Mouse (Mus musculus) lung, postnatal 0 days (tissue): ENCODE measurements at regions not wholly inside any gene's neighbourhood (a gene's known extent, or its start where the extent isn't known, plus 50 kb on each side); places are given as distances from the start of the nearest gene placed in this dataset.

Experiments used
- CTCF ChIP-seq: IDR thresholded peaks from 2 replicates; pipeline ENCODE4 v1.5.1; 2016; ENCODE audit warnings: antibody characterized with exemption, mild to moderate bottlenecking
- EP300 ChIP-seq: IDR thresholded peaks from 2 replicates; pipeline ENCODE4 v1.6.1; 2016; ENCODE audit warnings: antibody characterized with exemption, mild to moderate bottlenecking, control low read depth

DNA sequence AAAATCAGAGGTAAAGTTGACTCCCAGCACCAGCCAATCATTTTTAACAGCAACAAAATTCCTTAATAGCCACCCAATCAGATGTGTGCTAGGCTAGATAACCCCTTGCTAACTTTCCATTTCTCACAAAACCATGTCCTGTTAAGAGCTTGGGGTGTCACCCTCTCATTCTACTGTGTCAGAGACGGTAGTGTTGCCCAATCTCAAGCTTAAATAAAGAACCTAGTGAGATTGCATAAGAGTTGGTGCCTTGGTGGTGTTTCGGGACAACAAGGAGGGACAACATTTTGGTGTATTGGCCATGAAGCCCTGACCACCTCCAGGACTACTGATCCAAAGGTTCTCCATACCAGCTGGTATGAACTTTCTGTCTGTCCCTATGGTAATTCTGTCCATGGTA, 72.9 kb upstream of the Gm5150 start:
- TF ChIP-seq CTCF (no peak), EP300 (no peak)
